Mouse (Mus musculus) mouse embryonic stem cell (cell line): ENCODE results near the gene Klk7.

Source experiments
- in situ Hi-C, 2 experiments: fragments of 300-500 bp; cut with MboI; formaldehyde crosslinking; loops; 1 replicate in 1 of 2; 3 replicates in 1 of 2; pipeline ENCODE4 v1.14.3; 2019 to 2020; ENCODE audit warnings: low sequenced_read_pairs in 2 of 2, low pct_unique_long_range_greater_than_20kb in 1 of 2, mixed read lengths in 1 of 2; ENCODE audit not compliant: unreplicated experiment in 1 of 2

Gene Klk7

DNA sequence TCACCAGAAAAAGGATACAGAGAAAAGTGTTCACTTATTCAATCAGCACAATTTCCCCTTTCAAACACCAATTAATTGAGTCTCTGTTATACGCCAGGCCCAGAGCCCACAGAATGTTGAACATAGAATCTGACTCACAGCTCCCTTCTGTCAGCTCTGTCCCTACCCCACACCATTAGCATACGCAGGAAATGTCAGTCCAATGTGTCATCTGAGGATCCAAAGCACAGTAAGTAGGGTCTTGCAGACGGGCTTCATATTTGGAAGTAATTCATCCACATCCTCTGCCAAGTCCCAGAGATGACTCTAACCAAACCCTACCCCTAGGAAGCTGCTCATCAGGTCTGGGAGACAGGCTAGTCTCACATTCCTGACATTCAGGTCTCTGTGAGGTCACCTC is 23.0 kb upstream of the Klk7 start:
- in situ Hi-C loops, result no loop called here

DNA sequence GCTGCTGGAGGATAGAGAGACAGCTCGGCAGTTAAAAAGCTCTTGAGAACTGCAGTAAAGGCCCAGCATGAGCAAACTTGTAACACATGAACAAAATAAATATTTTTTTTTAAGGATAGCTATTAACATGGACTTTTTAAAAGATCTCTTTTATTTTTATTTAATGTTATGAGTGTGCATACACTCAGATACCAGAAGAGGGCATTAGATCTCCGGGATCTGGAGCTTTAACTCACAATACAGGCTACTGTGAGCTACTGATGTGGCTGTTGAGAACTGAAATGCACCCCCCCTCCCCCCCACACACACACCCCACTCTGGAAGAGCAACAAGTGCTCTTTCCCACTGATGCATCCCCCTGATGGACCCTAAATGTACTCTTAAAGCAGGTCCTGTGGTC is 21.8 kb upstream of the Klk7 start:
- in situ Hi-C loops, result no loop called here

DNA sequence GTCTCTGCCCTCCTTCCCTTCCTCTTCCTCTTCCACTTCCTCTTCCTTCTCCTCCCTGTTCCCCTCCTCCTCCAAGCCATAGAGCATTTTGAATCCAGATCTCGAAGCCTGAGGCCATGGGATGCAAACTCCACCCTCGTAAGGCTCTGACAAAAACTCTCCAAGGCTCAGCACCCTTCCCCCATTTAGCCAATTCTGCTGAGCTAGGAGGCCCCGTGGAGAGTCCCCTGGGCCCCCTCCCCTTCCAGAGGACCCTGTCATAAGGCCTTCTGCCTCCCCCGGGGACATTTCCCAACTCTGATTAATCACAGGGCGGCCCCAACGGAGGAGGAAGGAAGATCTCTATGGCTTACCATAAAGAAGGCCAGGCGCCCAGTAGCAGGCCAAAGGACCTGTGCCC is 19.5 kb upstream of the Klk7 start, which contains the start of gene Klk9:
Gene Klk9, plus strand, starts transcription at position 301 of the 400 bp plus-strand sequence.
- in situ Hi-C loops, result no loop called here

DNA sequence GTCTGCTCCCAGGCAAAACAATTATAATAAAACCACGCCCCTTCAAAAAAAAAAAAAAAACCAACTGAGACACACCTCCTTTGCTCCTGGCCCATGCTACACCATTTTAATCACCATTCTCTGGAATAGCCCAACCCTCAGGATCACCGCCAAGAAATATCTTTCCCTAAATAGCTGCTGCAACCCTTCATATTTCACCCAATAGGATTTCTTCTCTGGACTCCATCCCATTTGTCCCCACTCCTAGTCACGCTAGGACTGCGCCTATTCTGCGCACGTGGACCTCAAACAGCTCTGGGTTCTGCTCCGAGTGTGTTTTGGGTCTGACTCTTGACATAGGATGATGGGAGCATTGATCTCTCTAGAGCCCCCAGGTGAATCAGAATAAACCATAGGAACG is 14.7 kb upstream of the Klk7 start:
- in situ Hi-C loops, result no loop called here

DNA sequence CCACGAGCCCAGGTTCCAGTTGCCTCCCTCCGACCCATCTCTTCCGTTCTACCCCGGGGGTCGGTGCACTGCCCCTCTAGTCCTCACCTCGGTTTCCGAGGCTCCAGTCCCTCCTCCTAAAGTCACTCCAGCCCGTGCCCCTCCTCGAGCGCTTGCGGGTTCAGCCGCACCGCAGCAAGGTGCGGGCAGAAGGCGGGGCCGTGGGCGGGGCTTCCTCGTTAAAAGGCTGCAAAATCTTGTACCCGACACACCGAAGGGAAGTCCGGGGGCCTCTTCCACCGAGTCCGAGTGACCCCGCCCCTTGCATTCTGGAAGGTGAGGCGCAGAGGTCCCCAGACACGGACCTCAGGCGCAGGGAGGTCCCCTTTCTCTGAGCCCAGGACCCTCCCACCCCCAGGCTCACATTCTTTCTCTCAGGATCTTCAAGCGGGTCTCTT is 13.7 kb upstream of the Klk7 start, which contains the start of gene Klk8:
Gene Klk8, plus strand, starts transcription at position 245 of the 437 bp plus-strand sequence.
- in situ Hi-C loops, result no loop called here

DNA sequence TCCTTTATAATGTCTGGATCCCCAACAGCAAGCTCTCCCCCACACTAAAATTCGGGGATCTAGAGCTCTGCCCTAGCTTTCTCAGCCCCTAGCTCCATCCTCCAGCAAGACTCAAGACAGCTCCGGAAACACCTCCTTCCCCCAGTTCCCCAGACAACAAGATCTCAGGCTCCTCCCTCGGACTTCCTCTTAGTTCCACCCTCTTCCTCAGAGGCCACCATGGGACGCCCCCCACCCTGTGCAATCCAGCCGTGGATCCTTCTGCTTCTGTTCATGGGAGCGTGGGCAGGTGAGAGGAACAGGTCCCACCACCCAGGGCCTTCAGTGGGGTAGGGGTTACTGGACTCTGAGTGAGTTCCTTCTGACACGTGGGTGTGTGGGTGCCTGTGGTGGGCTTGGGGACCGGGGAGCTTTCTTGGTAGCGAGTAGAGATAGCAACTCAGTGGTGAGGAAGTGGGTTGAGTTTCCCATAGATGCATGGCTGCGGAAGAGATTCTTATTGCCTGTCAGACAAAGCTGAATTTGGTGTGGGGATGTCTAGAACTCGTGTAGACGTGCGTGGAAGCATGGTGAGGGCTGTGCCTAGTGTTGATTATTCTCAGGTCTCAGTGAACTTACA is 13.1 kb upstream of the Klk7 start:
- in situ Hi-C loops, result no loop called here

DNA sequence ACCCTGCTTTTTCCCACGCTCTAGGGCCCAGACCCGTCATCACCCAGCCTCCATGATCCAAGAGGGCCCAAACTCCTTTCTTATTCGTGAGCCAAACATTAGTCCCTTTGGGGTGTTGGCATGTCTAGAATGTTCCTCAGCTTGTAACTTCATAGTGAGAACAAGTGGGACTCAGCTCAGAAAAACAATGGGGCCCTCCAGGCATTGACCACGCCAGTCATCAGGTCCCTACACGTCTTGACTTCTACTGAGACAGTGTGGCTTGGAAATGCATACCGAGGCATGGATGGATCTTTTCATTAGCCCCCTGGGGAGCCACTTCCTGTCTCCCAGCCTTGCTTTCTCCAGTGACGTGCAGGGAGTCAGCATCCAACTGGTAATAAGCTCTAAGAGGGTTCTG is 11.2 kb upstream of the Klk7 start:
- in situ Hi-C loops, result no loop called here

DNA sequence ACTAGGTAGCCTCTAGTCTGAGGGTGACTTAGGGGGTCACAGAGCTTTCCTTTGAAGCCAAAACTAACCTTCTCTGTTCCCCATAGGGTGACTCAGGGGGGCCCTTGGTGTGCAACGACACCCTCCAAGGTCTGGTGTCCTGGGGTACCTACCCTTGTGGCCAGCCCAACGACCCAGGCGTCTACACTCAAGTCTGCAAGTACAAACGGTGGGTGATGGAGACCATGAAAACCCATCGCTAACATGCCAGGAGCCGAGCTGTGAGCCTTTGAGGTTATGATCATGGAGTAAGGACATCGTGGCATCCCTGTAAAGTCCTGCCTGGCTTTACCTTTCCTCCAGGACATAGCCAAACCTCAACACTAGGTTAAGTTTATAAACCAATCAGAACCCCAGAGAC is 4.1 kb downstream of the Klk7 start:
- in situ Hi-C loops, result no loop called here

DNA sequence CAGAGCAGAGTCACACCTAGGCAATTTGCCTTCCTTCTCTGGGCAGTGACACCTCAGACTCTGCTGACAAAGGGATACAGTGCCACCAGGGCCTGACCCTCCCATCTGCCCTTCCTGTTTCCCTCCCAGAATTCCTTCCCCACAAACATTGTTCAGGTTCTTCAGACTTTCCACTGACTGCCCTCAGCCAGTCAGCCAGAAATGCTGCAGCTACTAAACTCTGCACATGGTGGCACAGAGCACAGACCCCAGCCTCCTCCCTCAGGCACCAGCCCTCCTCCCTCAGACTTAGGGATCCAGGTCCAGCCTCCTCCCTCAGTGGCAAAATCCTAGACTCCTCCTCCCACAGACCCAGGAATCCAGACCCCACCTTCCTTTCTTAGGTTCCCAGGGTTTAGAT is 5.7 kb downstream of the Klk7 start:
- in situ Hi-C loops, result no loop called here

DNA sequence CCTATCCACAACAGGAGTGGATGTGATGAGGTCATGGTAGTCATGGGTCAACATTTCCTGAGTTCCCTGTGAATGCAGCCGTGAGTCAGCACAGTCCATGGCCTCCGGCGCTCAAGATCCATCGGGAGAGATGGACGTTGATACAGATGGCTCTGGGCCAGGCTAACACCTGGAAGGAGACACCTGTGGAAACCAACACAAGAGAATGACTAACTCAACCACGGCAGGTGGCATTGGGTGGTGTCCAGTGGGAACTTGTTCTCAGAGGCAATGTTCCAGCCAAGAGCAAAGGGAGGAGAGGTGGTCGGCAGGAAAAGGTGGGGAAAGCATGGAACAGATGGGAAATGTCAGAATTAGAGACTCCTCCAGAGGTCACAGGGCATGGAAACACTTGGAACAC is 10.5 kb downstream of the Klk7 start:
- in situ Hi-C loops, result no loop called here

DNA sequence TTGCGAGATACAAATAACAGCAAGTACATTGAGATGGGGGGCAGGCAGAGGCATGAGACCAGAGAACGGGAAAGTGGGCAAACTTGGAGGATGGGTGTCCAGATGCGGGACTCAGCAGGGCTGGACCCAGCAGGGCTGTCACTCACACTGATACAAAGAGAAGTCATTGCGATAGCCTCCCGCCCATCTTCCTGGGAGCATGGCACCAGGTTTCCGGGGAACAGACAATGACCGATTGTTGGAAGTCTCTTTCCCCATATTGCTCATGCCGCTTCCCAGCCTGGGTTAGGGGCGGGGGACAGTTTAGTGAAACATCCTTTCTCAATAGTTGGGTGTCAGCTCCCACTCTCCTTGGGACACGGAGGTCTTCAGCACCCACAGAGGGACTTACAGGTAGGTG is 13.1 kb downstream of the Klk7 start, which contains the start of gene Klk6:
Gene Klk6, plus strand, starts transcription at position 301 of the 400 bp plus-strand sequence.
- in situ Hi-C loops, result no loop called here

DNA sequence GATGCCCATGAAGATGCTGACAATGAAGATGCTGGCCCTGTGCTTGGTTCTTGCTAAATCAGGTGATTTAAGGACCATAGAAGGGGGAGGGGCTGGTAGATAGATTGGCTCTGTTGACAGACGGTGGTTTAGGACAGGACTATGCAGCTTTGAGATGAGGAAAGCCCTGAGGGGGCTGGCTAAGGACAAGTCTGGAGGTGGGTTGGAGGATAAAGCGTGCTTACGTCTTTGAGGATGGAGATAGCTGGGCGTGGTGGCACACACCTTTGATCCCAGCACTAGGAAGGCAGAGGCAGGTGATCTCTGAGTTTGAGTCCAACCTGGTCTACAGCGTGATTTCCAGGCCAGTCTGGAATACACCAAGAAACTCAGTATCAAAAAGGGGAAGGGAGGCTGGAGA is 15.0 kb downstream of the Klk7 start:
- in situ Hi-C loops, result no loop called here

DNA sequence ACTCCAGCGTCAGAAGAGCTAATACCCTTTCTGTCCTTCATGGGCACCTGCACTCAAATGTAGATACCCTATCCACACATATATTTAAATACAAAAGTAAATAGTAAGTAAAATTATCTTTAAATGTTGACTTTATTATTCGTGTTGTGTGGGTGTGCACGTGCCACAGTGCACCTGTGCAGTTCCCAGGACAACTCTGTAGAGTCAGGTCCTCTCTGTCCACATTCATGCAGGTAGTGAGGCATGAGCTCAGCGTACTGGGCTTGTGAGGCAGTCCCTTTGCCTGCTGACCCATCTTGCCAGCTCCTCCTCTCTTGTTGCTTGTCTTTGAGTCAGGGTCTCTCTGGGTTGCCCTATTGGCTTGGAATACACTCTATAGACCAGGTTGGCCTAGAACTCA is 16.6 kb downstream of the Klk7 start:
- in situ Hi-C loops, result no loop called here

DNA sequence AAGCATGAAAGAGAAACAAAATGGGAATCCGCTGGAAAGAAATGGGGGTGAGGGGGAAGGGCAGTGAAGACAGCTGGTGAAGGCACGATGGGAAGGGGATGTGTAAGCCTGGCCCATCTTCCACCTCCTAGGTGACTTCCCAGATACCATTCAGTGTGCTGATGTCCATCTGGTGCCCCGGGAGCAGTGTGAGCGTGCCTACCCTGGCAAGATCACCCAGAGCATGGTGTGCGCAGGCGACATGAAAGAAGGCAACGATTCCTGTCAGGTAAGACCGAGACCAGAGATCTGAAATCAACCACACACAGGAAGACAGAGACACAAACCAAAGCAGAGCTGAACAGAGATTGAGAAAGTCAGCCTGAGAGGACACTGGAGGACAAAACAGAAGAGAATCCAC is 17.9 kb downstream of the Klk7 start:
- in situ Hi-C loops, result no loop called here

DNA sequence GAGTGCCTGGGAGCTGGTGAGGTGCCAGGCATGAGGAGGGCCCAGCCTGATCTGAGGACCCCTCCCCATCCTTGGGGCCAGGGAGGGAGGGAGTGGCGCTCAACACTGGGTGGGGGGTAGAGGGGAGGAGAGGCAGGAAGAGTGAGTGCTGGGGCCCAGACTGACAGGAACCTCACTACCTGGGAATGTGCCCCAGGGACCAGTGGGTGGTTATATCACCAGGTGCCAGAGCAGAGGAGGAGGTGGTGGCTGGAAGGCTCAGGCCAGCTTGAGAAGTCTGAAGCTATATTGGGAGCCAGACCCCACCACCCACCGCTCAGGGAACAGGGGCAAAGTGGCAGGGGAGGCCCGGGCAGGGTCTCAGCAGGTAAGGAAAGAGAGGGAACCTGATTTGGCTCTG is 30.6 kb downstream of the Klk7 start, which contains the start of gene Klk5:
Gene Klk5, plus strand, starts transcription at position 271 of the 400 bp plus-strand sequence.
- in situ Hi-C loops, result no loop called here

DNA sequence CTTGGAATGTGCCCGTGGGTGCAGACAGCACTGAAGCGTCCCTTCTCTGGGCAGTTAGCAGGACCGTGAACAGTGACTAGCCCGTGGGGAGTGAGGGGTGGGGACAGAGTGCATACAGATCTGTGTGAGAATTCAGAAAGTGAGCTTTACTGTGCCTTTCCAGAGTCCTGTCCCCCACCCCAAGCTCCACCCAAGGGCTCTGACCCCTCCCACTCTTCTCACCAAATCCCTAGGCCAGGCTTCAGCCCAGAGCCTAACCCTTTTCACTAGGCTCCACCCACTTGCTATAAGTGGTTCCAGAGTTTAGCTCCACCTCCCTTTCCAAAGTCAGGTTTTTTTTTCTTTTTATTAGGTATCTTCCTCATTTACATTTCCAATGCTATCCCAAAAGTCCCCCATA is 32.7 kb downstream of the Klk7 start:
- in situ Hi-C loops, result no loop called here

DNA sequence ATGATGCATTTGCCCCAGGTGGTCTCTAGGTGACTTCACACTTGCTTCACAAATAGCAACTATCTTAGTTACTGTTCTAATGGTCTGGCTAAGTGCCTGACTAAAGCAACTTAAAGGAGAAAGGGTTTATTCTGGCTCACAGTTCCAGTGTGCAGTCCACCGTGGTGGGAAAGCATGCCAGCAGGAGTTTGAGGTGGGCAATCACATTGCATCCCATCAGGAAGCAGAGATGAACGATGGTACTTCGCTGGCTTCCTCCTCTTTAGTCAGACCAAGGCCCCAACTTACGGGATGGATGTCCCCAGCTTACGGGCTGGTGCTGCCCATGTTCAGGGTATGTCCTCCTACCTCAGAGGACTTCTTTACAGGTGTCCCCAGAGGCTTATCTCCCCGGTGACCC is 40.5 kb downstream of the Klk7 start:
- in situ Hi-C loops, result no loop called here

DNA sequence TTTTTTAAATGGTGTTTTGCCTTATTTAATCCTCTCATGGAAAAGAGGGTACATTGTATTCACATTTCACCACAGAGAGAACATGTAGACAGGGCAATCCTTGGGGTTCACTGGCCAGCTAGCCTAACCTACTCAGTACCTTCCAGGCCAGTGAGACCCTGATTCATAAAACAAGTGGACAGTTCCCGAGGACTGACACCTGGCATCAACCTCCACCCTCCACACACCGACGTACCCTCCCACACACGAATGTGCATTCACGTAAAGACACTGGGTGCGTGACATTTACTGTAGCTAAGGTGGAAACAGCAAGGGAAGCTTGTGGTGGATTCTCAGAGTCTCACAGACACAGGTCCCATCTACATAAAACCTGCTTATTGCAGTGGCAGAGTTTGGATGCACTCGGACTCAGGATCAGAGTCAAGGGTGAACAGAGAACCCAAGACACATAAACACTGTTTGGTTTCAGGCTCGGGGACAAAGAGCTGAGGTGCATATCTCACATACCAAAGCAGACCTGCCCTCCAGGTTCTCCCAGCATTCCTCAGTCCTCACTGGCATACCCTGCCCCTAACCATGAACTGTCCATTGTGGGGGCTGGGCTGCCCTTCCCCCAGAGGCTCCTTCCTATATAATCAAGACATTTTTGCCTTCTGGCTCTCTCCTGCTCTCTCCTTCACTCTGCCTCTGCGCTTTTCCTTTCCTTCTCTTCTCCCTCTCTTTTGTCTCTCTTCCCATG is 43.7 kb downstream of the Klk7 start:
- in situ Hi-C loops, result no loop called here

DNA sequence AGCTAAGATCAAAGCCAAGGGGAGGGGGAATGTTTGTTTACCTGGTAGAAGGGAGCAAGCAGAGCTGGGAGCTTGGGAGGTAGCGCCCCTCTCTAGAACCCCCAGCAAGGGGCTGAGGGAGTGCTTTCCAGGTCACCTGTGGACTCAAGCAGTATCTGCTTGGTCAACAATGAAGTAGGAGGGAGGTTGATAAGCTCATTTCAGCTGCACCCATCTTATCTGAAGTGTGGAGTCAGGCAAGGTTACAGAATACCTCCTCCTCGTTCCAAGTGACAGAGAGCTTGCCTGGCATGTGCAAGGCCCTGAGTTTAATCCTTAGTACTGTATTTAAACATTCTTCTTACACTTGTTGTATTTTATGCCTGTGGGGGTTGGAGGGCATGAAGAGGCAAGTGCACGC is 44.6 kb downstream of the Klk7 start:
- in situ Hi-C loops, result no loop called here

DNA sequence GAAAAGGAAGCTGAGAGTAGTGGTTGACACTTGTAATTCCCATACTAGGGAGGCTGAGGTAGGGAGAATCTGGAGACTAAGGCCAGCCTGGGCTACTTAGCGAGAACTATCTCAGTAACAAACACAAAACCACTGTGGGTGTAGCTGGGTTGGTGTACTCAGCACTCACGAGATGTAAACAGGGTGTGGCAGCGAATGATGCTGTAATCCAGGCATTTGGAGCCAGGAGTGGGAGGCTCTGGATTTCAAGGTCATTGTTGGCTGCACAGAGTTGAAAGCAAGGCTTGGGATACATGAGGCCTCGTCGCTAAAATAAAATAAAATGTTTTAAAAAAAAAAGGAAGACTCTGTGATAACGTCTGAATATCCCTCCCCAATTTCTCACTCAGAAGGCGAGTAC is 45.2 kb downstream of the Klk7 start:
- in situ Hi-C loops, result no loop called here
